Mouse (Mus musculus) limb, embryonic 14.5 days (tissue): ENCODE data around the gene RPS10-NUDT3. TPM values are rescaled to one million over a fixed set of nuclear protein-coding genes. Genes with fewer than 3 reads are reported as not detected.

Source experiments
- ATAC-seq: fragments of 200-750 bp; cut with Nextera tagmentation; 2 replicates; pipeline ENCODE4 v1.8.0; 2017; ENCODE audit warnings: low read depth, moderate number of reproducible peaks, moderate TSS enrichment; ENCODE audit not compliant: low FRiP score
- DNase-seq: peaks from one replicate; pipeline ENCODE4 v3.0.0-alpha.2; 2015; ENCODE audit warnings: low spot score
- H3K27ac ChIP-seq: fragments of 300-500 bp; sonication (generic); replicated peaks from 2 replicates; pipeline ENCODE4 v1.5.1; 2014; ENCODE audit warnings: low read depth, mild to moderate bottlenecking, low read length, moderate library complexity, mixed read lengths
- H3K27me3 ChIP-seq: fragments of 300-500 bp; sonication (generic); 2 replicates; pipeline ENCODE4 v1.6.1; 2014; ENCODE audit warnings: low read length, mixed read lengths; ENCODE audit not compliant: control insufficient read depth, insufficient read depth
- H3K36me3 ChIP-seq: fragments of 300-500 bp; sonication (generic); 2 replicates; pipeline ENCODE4 v1.6.1; 2014; ENCODE audit warnings: mild to moderate bottlenecking, low read length, moderate library complexity, mixed read lengths; ENCODE audit not compliant: control insufficient read depth, insufficient read depth
- H3K4me1 ChIP-seq: fragments of 300-500 bp; sonication (generic); 2 replicates; pipeline ENCODE4 v1.6.1; 2014; ENCODE audit warnings: antibody characterized with exemption, low read length, mixed read lengths; ENCODE audit not compliant: control insufficient read depth, insufficient read depth
- H3K4me2 ChIP-seq: fragments of 300-500 bp; sonication (generic); replicated peaks from 2 replicates; pipeline ENCODE4 v1.6.1; 2014; ENCODE audit warnings: low read depth, mild to moderate bottlenecking, low read length, moderate library complexity; ENCODE audit not compliant: severe bottlenecking
- H3K4me3 ChIP-seq: fragments of 300-500 bp; sonication (generic); replicated peaks from 2 replicates; pipeline ENCODE4 v1.5.1; 2014; ENCODE audit warnings: low read length
- H3K9ac ChIP-seq: fragments of 300-500 bp; sonication (generic); 2 replicates; pipeline ENCODE4 v1.6.1; 2014; ENCODE audit warnings: mild to moderate bottlenecking, low read depth, low read length, moderate library complexity; ENCODE audit not compliant: severe bottlenecking
- H3K9me3 ChIP-seq: fragments of 300-500 bp; sonication (generic); 2 replicates; pipeline ENCODE4 v1.6.1; 2016; ENCODE audit warnings: low read length; ENCODE audit not compliant: control insufficient read depth
- POLR2A ChIP-seq: fragments of 200-500 bp; IDR thresholded peaks from 2 replicates; pipeline ENCODE4 v1.8.0; 2012; ENCODE audit warnings: inconsistent platforms, mild to moderate bottlenecking, moderate library complexity, borderline replicate concordance; ENCODE audit not compliant: insufficient read depth, insufficient read length; ENCODE audit errors: extremely low read depth
- WGBS: fragments of 180-500 bp; shearing (Covaris S2); extraction: QIAGEN DNeasy Blood & Tissue Kit; methylation state at CpG from one replicate; pipeline ENCODE4 v1.1.7; 2014; 5-methylcytosine and 5-hydroxymethylcytosine counted together
- polyA plus RNA-seq, 2 experiments: library from polyadenylated mRNA; depleted of rRNA in 1 of 2; stranded (reverse) in 1 of 2; unstranded in 1 of 2; fragments of >200 nt; fragmentation: Nextera tagmentation in 1 of 2; extraction: Ambion mirVana in 1 of 2; gene quantifications; 2 replicates each; pipeline versions ENCODE4 v1.2.1 to v1.2.3; 2012 to 2014

The RPS10-NUDT3 gene
- polyA plus RNA-seq, 2 experiments: 0.11 TPM; not detected in 1

GRCm38 (mm10) chr17:27558845-27559244, 76.2 kb downstream of the RPS10-NUDT3 start:
- DNase-seq (no peak), ATAC-seq (no peak)
- H3K9ac ChIP-seq: no peak overlapping the region
- TF ChIP-seq POLR2A: no peak
- H3K27me3 ChIP-seq: no peaks in the 10 kb centered on the region
- H3K4me1 ChIP-seq: peaks cover 22% of the 10 kb centered on the region
- no peaks in the 10 kb centered on the region for H3K9me3 ChIP-seq
- H3K27ac ChIP-seq: no peak overlapping the region
- 7% methylated on average over 5 of the region's 5 CpGs for WGBS
- H3K36me3 ChIP-seq: peaks cover 13% of the 10 kb centered on the region
- peak overlapping the region; percentile 82; the same call in 1 of the 2 replicates for H3K4me2 ChIP-seq
- H3K4me3 ChIP-seq: peak overlapping the region; percentile 81; the same call in 1 of the 2 replicates

DNA sequence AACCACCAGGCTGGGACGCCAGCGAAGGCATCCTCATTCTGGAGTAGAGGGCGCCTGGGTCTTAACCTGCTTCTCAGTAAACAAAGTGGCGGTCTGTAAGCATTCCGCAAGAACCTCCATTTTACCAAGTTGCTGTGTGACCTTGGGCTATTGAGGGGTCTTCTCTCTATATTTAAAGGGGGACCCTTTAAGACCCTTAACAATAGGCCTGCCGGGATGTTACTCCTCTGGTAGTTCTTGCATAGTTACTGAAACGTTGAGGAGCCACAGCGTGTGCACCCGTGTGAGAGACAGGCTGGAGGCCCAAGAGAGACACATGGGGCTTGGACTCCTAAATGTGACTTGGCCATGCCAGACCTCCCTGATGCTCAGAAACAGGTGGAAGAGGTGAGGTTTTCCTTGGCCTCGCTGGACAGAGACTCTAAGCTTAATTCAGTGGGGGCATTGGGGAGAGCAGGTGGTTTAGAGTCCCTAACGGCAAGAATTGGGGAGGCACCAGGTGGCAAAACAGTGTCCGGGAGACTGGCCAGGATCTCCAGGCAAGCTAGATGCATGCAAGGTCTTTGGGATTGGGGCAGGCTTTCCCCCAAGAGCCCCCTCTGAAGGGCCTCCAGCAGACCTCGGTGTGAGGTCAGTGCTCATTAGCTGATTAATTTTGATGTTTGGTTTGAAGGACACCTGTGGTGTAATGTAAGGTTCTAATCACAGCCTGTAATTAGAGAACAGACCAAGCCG, 76.9 kb downstream of the RPS10-NUDT3 start:
- H3K9ac ChIP-seq: peak overlapping the region; percentile 87
- H3K36me3 ChIP-seq: peaks cover 13% of the 10 kb centered on the region
- no peak for DNase-seq
- TF ChIP-seq POLR2A: no peak
- WGBS: 4% methylated on average over 14 of the region's 14 CpGs
- H3K4me1 ChIP-seq: peaks cover 22% of the 10 kb centered on the region
- no peaks in the 10 kb centered on the region for H3K27me3 ChIP-seq
- H3K27ac ChIP-seq: peak overlapping the region; percentile 97
- H3K4me3 ChIP-seq: peak overlapping the region; percentile 81
- ATAC-seq: no peak
- H3K9me3 ChIP-seq: no peaks in the 10 kb centered on the region
- peak overlapping the region; percentile 82 for H3K4me2 ChIP-seq

DNA sequence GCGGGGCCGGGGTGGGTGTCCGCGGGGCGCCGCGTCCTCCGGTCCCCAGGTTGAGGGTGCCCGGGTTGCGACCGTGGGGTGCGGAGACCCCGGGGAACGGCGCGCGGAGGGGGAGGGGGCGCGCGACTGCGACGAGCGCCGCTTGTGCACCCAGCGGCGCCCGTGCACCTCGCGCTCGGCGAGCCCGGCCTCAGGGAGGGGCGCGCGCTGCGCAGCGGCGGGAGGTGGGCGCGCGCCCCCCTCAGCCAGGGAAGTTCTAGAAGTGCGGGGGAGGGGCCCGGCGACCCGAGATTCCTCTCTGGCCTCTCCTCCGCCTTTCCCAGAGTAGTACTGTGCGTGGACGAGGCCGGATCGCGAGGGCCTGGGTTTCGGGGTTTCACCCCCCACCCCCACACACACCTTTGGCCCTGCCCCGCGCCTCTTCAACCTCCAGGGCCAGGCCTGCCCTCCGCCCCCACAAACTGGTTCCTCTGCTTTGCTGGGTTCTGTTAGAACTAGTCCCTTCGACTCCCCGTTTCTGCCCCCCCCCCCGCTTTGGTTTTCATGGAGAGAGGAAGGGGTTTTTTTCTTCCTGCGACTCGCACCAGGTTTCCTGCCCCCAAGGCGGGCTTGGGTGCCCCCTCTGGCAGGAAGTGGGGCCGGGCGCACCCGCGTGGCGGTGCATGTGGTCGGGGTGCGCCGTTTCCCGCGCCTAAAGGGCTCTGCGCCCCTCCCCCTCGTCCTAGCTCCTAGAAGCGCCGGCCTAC, 77.7 kb downstream of the RPS10-NUDT3 start:
- 0% methylated on average over 31 of the region's 75 CpGs for WGBS
- ATAC-seq (no peak), DNase-seq (peak; percentile 62)
- TF ChIP-seq POLR2A: no peak
- peaks cover 22% of the 10 kb centered on the region for H3K4me1 ChIP-seq
- no peaks in the 10 kb centered on the region for H3K9me3 ChIP-seq
- no peaks in the 10 kb centered on the region for H3K27me3 ChIP-seq
- H3K9ac ChIP-seq: peak overlapping the region; percentile 87
- H3K27ac ChIP-seq: peak overlapping the region; percentile 97
- H3K36me3 ChIP-seq: peaks cover 13% of the 10 kb centered on the region
- H3K4me3 ChIP-seq: peak overlapping the region; percentile 81
- H3K4me2 ChIP-seq: peak overlapping the region; percentile 82

DNA sequence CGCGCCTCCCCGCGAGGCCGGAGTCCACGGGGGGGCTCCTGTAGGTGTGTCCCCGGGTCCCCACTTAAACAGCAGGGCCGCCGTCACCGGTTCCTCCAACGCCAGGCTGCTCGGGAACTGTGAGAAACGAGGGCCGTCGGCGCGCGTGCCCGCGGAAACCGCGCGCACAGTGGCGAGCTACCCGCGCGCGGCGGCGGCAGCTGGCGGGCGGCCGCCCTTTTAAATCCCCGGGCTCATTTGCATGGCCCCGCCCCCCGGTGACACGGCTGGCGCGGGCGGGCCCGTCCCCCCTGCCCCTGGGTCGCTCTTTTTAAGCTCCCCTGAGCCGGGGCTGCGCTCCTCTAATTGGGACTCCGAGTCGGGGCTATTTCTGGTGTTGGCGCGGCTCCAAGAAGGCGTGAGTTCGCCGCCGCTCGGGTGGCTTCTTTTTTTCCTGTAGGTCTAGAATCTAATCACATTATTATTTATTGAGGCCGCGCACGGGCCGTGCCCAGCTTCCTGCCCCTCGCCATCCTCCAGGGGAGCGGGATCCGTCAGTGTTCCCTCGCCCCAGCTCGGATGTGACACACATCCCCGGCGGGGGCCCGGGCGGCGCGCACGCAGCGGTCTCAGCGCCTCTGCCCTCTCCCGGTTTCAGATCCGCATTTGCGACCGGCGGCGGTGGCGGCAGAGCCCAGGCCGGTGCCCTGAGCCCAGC, 78.6 kb downstream of the RPS10-NUDT3 start, which contains the start of gene Hmga1:
Hmga1 (plus strand) TSS at position 183 of the 697 bp plus-strand sequence.
- peak; percentile 69 for ATAC-seq

More for the DNA sequence above, 78.6 kb downstream of the RPS10-NUDT3 start, which contains the start of gene Hmga1:
- Histone ChIP-seq H3K27ac (peak within 1 kb of the TSS; percentile 97), H3K4me2 (peak within 1 kb of the TSS; percentile 82), H3K4me1 (peaks cover 22% of the 10 kb centered on the region), H3K4me3 (peak within 1 kb of the TSS; percentile 81), H3K36me3 (peaks cover 7% of the 10 kb centered on the region), H3K27me3 (no peaks in the 10 kb centered on the region), H3K9me3 (no peaks in the 10 kb centered on the region), H3K9ac (peak within 1 kb of the TSS; percentile 87)
- TF ChIP-seq POLR2A: peak; percentile 97
- WGBS: under 1% methylated on average over 63 of the region's 79 CpGs
- DNase-seq: peak; percentile 85
